Mouse (Mus musculus): ENCODE measurements at regions not wholly inside any gene's neighbourhood (a gene's known extent, or its start where the extent isn't known, plus 50 kb on each side); places are given as distances from the start of the nearest gene placed in this dataset.
A peak's percentile ranks its signal among the peaks of the same experiment; 100 is the strongest.

GRCm38 (mm10) chr11:114481037-114481436 lies 187.3 kb upstream of the Rpl38 start:
- Histone ChIP-seq H3K4me3 (replicated peaks; ENCODE audit: extremely low read depth, low read depth, low read length) (no peak overlapping the region), H3K4me1 (ENCODE audit: control insufficient read depth, insufficient read depth, low read length) (no peaks in the 10 kb centered on the region)
- no peak for DNase-seq
- TF ChIP-seq CTCF (IDR thresholded peaks at IDR 0.05; ENCODE audit: insufficient read depth, low read length), result no peak
- TF ChIP-seq POLR2A (IDR thresholded peaks at IDR 0.05; ENCODE audit: borderline replicate concordance, extremely low read depth, low read depth, low read length), result no peak
- 57% methylated on average over 7 of the region's 7 CpGs for WGBS

- TF ChIP-seq POLR2A (IDR thresholded peaks at IDR 0.05; ENCODE audit: borderline replicate concordance, extremely low read depth, low read depth, low read length), result no peak
- no peak for TF ChIP-seq CTCF (IDR thresholded peaks at IDR 0.05; ENCODE audit: insufficient read depth, low read length)
- Histone ChIP-seq H3K4me1 (ENCODE audit: control insufficient read depth, insufficient read depth, low read length) (no peaks in the 10 kb centered on the region), H3K4me3 (replicated peaks; ENCODE audit: extremely low read depth, low read depth, low read length) (no peak overlapping the region)
- WGBS, result 82% methylated on average over 8 of the region's 8 CpGs
- no peak for DNase-seq
Observed at GRCm38 (mm10) chr11:114480119-114480540, 188.2 kb upstream of the Rpl38 start.

- WGBS, result 18% methylated on average over 7 of the region's 7 CpGs
- Histone ChIP-seq H3K4me1 (ENCODE audit: control insufficient read depth, insufficient read depth, low read length) (no peaks in the 10 kb centered on the region), H3K4me3 (replicated peaks; ENCODE audit: extremely low read depth, low read depth, low read length) (peak overlapping the region; percentile 32)
- TF ChIP-seq POLR2A (IDR thresholded peaks at IDR 0.05; ENCODE audit: borderline replicate concordance, extremely low read depth, low read depth, low read length) (no peak), CTCF (IDR thresholded peaks at IDR 0.05; ENCODE audit: insufficient read depth, low read length) (no peak)
- DNase-seq, result no peak
Observed at GRCm38 (mm10) chr11:114478736-114479135, 189.6 kb upstream of the Rpl38 start.

- no peak for DNase-seq
- no peaks in the 10 kb centered on the region for H3K4me1 ChIP-seq (ENCODE audit: control insufficient read depth, insufficient read depth, low read length)
- no peak overlapping the region for H3K4me3 ChIP-seq (replicated peaks; ENCODE audit: extremely low read depth, low read depth, low read length)
- TF ChIP-seq POLR2A (IDR thresholded peaks at IDR 0.05; ENCODE audit: borderline replicate concordance, extremely low read depth, low read depth, low read length), result no peak
- TF ChIP-seq CTCF (IDR thresholded peaks at IDR 0.05; ENCODE audit: insufficient read depth, low read length), result peak; percentile 23; the same call in 1 of the 2 replicates
- 67% methylated on average over 3 of the region's 3 CpGs for WGBS
Observed at GRCm38 (mm10) chr11:114477365-114477764, 191.0 kb upstream of the Rpl38 start.

- TF ChIP-seq POLR2A (IDR thresholded peaks at IDR 0.05; ENCODE audit: borderline replicate concordance, extremely low read depth, low read depth, low read length), result no peak
- TF ChIP-seq CTCF (IDR thresholded peaks at IDR 0.05; ENCODE audit: insufficient read depth, low read length), result no peak
- Histone ChIP-seq H3K4me1 (ENCODE audit: control insufficient read depth, insufficient read depth, low read length) (peaks cover 3% of the 10 kb centered on the region), H3K4me3 (replicated peaks; ENCODE audit: extremely low read depth, low read depth, low read length) (no peak overlapping the region)
- 31% methylated on average over 22 of the region's 22 CpGs for WGBS
- DNase-seq, result no peak
Observed at GRCm38 (mm10) chr11:114472501-114473260, 195.6 kb upstream of the Rpl38 start.

- TF ChIP-seq CTCF (IDR thresholded peaks at IDR 0.05; ENCODE audit: insufficient read depth, low read length) (no peak), POLR2A (IDR thresholded peaks at IDR 0.05; ENCODE audit: borderline replicate concordance, extremely low read depth, low read depth, low read length) (no peak)
- Histone ChIP-seq H3K4me3 (replicated peaks; ENCODE audit: extremely low read depth, low read depth, low read length) (no peak overlapping the region), H3K4me1 (ENCODE audit: control insufficient read depth, insufficient read depth, low read length) (peaks cover 3% of the 10 kb centered on the region)
- DNase-seq, result peak; percentile 62
- WGBS, result 0% methylated on average over 8 of the region's 8 CpGs
Observed at GRCm38 (mm10) chr11:114468394-114468793, 199.9 kb upstream of the Rpl38 start.

- H3K4me1 ChIP-seq (ENCODE audit: control insufficient read depth, insufficient read depth, low read length), result peaks cover 3% of the 10 kb centered on the region
- no peak for TF ChIP-seq POLR2A (IDR thresholded peaks at IDR 0.05; ENCODE audit: borderline replicate concordance, extremely low read depth, low read depth, low read length)
- no peak for TF ChIP-seq CTCF (IDR thresholded peaks at IDR 0.05; ENCODE audit: insufficient read depth, low read length)
- DNase-seq, result peak; percentile 26
- H3K4me3 ChIP-seq (replicated peaks; ENCODE audit: extremely low read depth, low read depth, low read length), result peak overlapping the region; percentile 31
- 3% methylated on average over 8 of the region's 8 CpGs for WGBS
Observed at GRCm38 (mm10) chr11:114467803-114468202, 200.5 kb upstream of the Rpl38 start.

GRCm38 (mm10) chr11:114465486-114465885 lies 202.8 kb upstream of the Rpl38 start:
- TF ChIP-seq POLR2A (IDR thresholded peaks at IDR 0.05; ENCODE audit: borderline replicate concordance, extremely low read depth, low read depth, low read length) (no peak), CTCF (IDR thresholded peaks at IDR 0.05; ENCODE audit: insufficient read depth, low read length) (no peak)
- H3K4me3 ChIP-seq (replicated peaks; ENCODE audit: extremely low read depth, low read depth, low read length), result no peak overlapping the region
- DNase-seq, result no peak
- peaks cover 3% of the 10 kb centered on the region for H3K4me1 ChIP-seq (ENCODE audit: control insufficient read depth, insufficient read depth, low read length)
- 41% methylated on average over 5 of the region's 5 CpGs for WGBS

- no peak overlapping the region for H3K4me3 ChIP-seq (replicated peaks; ENCODE audit: extremely low read depth, low read depth, low read length)
- 21% methylated on average over 6 of the region's 6 CpGs for WGBS
- TF ChIP-seq CTCF (IDR thresholded peaks at IDR 0.05; ENCODE audit: insufficient read depth, low read length) (peak; percentile 85), POLR2A (IDR thresholded peaks at IDR 0.05; ENCODE audit: borderline replicate concordance, extremely low read depth, low read depth, low read length) (no peak)
Observed at GRCm38 (mm10) chr11:114462755-114463374, 205.5 kb upstream of the Rpl38 start.

More at GRCm38 (mm10) chr11:114462755-114463374, 205.5 kb upstream of the Rpl38 start:
- DNase-seq, result peak; percentile 35
- H3K4me1 ChIP-seq (ENCODE audit: control insufficient read depth, insufficient read depth, low read length), result peaks cover under 1% of the 10 kb centered on the region

All from lung, adult 2 months (tissue).